Mouse (Mus musculus) testis, postnatal 10 days (tissue): ENCODE data around the gene Gpr88.

Experiments
- DNase-seq: peaks from one replicate; pipeline ENCODE4 v3.0.0; 2021; ENCODE audit warnings: low spot score

Gene Gpr88

GRCm38 (mm10) chr3:116253077-116253531 lies at the start of gene Gpr88:
TSS of gene Gpr88 (minus strand) at chr3:116253503.
- peak; percentile 85 for DNase-seq

- DNase-seq: no peak
Measured at GRCm38 (mm10) chr3:116302581-116302980, 49.3 kb upstream of the Gpr88 start.

DNA sequence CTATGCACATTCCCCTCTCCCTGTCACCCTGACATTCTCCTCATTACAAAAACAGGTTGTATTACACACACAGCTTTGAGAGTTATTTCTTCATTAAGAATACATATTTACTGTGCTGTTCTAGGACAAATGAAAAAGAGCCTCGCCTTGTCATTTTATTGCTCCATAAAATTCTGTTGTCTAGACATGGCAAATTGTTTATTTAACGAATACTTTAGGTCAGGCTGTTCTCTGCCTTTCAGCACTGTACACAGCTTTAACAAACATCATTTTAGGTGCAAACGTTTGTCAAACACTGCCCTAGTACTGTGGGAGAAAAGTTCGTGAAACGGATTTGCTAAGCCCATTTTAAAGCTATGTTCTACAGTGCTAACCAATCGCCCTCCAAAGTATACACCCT lies 48.5 kb upstream of the Gpr88 start:
- DNase-seq: no peak

- no peak for DNase-seq
Measured at GRCm38 (mm10) chr3:116298727-116299126, 45.4 kb upstream of the Gpr88 start.

DNA sequence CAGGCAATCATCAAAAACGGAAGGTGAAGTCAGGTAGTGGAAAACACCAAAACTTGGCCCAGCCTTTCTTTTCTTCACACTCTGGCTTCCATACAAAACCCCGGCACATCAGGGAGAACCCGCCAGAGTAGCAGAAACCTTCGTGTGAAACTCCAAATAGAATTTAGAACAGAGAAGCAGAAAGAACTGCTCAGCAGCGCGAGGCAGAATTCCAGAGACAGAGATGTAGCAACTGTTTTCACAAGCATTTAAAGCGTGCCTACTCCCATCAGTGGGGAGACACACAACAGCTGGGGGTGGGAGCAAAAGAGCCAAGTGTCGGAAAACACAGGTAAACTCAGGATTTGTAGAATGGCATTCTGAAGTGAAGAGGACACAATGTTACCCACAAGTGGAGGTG lies 44.7 kb upstream of the Gpr88 start:
- peak; percentile 19 for DNase-seq

- no peak for DNase-seq
Measured at GRCm38 (mm10) chr3:116297170-116297569, 43.9 kb upstream of the Gpr88 start.

- DNase-seq: no peak
Measured at GRCm38 (mm10) chr3:116290041-116290815, 36.9 kb upstream of the Gpr88 start.

- DNase-seq: no peak
Measured at GRCm38 (mm10) chr3:116288833-116289232, 35.5 kb upstream of the Gpr88 start.

GRCm38 (mm10) chr3:116284735-116285134 lies 31.4 kb upstream of the Gpr88 start:
- DNase-seq: no peak

DNA sequence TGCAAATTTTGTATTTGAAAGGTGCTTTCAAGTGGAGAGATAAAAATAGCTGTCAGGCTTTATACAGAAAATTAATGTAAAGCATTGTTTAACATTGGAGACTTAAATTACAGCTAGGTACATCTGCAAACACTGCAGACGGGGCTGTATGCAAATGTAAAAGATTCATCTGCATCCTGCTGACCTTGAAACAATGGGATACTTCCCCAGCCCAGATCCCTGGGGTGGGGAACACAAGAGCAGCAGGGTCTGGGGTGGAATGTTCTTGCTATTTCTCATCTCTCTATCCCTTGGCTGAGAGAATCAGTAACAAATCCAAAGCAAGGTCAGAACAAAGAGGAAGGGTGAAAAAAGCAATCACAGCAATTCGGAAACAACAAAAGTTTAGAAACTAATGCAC lies 30.7 kb upstream of the Gpr88 start:
- DNase-seq: no peak

DNA sequence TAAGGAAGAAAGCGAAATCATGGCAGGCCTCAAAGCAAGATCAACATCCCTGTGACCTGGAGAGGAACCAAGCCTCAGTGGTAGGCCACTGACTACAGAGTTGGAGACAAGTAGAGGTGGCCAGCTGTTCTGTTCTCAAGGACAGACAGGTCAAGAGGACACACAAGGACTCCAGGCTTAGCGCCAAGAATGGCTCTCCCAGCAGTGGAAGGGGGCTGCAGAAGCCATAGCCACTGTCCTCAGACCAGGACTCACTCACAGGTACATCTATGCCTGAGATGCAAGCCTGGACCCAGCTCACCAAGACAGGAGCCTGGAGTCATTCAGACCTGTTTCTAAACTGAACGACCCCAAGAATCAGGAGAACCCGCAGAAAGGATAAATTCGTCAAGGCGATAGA lies 28.4 kb upstream of the Gpr88 start:
- peak; percentile 42 for DNase-seq

DNA sequence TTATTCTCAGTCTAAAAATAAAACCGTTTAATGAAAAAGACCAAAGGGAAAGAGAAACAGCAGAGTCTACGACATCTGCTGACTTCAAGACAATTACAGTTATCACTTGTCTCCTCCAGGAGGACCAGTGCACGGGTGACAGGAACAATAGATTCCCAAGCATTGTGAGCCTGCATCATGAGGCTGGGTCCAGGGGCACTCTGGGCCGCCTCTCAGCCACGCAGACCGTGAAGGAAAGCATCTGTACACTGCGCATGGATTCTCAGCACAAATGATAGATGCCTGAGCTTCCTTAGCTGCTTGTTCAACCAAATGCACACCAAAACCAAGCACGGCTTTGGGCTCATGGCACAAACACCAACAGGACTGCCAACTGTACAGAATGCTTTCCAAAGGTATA lies 23.8 kb upstream of the Gpr88 start:
- DNase-seq: no peak

DNA sequence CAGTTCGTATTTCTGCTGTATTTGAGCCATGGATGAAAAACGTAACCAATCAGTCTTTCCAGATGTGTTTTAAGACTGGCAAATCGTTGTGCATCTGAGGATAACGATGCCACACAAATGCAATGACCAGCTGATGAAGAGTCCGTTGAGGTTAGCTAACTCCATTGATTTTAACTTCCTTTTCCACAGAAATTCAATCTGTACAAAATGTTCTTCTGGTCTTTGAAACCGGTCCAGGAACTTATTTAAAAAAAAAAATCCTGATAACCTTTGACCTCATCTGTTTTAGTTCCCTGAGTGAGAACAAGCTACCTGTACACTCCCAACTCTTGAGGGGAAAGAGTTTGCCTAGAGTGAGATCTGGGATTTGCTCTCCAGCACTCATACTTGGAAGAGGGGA lies 18.4 kb upstream of the Gpr88 start:
- no peak for DNase-seq

GRCm38 (mm10) chr3:116267036-116267654 lies 13.8 kb upstream of the Gpr88 start:
- no peak for DNase-seq

- DNase-seq: no peak
Measured at GRCm38 (mm10) chr3:116266360-116266759, 13.1 kb upstream of the Gpr88 start.

- DNase-seq: no peak
Measured at GRCm38 (mm10) chr3:116263977-116264376, 10.7 kb upstream of the Gpr88 start.

DNA sequence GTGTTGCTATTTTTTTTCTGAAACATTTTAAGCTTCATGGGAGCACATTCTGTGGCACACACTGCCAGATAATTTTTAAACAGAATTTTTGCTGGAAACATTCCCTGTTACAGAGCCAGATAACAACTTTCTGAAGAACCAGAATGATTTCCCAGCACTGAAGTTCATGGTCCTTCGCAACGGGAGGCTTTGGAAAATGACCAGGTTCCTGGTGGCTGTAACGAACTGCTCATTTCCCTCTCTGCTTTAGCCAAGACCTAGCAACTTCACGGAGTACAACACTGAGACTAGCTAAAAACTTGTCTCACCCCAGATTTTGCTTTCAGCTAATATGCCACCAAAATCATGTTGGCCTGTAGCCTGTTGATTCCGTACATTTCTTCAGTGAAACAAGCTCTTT lies 9.8 kb upstream of the Gpr88 start:
- no peak for DNase-seq

- no peak for DNase-seq
Measured at GRCm38 (mm10) chr3:116256104-116256503, 2.8 kb upstream of the Gpr88 start.

DNA sequence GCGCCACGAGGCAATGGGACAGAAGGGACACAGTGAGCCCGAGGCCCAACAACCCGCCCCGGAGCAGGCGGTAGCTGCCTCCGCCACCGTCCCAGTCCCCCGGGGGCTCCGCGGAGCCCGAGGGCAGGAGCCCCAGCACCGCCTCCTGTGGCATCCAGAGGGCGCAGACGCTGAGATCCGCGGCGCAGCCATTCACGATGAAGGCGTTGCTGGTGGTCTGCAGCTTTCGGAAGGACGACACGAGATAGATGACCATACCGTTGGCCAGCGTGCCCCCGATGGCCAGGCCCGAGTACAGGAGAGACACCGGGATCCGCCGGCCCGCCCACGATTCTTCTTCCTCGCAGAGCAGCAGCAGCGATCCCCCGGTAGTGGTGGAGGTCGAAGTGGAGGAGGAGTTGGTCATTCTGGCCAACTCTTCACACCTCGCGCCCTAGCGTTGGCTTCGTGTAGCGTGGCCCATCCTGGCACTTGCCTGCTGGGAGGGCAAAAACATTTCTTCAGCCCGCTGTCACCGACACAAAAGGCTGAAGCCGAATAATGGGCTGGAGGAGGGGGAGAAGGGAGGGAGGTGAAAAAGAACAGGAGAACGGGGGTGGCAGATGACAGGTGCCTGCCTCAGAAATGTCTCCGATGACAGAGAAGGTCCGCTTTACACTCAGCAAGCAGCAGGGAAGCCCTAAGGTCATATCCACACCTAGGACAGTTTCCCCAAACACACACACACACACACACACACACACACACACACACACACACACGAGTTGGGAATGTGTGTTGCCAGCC lies 855 bp downstream of the Gpr88 start:
- DNase-seq: no peak

GRCm38 (mm10) chr3:116251481-116252254 lies 1.6 kb downstream of the Gpr88 start:
- DNase-seq: peak; percentile 61

DNA sequence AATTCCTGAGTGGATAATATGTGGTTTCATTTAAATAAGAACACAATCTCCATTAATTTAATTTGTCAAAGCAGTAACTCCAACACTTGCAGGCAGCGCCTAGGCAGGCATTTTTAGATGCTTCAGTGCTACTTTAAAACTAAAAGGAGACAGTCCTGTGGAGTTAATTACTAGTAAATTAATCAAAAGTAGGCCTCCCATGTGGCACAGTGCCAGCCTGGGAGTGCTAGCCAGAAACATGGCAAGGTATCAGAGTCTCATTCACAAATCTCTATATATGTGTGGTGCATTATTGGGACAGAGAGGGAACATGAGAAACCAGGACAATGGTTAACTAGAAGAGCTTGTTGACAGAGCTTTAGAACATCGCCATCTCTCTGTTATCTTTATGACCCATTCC lies 4.3 kb downstream of the Gpr88 start:
- DNase-seq: no peak

DNA sequence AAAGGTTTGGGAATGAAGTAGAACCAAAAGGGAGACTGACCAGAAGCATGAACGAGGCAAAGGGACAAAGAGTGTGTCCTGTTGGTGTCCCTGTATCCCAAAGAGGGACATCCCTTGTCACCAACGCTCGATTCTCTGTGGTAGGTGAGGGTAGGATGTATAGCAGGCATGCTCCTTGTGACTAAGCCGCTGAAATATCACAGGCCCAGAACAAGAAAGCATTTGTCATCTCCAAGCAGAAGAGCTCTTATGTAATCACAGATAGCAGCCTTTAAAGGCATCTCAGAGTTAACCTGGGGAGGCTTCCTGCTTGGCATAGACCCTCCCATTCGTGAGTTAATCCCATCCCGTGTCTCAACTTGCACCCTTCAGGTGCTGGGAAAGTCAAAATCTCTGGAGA lies 8.8 kb downstream of the Gpr88 start:
- DNase-seq: no peak
